Mouse (Mus musculus): ENCODE measurements at regions not wholly inside any gene's neighbourhood (a gene's known extent, or its start where the extent isn't known, plus 50 kb on each side); places are given as distances from the start of the nearest gene placed in this dataset.
A peak's percentile ranks its signal among the peaks of the same experiment; 100 is the strongest.

- intact Hi-C loops (cut with DNase I) = no loop called here
- no peak for DNase-seq (ENCODE audit: extremely low spot score in 1 of 2, low spot score in 2 of 2)
These were observed 63.3 kb upstream of the Thsd7a start for GRCm38 (mm10) chr6:12812467-12812866.

DNA sequence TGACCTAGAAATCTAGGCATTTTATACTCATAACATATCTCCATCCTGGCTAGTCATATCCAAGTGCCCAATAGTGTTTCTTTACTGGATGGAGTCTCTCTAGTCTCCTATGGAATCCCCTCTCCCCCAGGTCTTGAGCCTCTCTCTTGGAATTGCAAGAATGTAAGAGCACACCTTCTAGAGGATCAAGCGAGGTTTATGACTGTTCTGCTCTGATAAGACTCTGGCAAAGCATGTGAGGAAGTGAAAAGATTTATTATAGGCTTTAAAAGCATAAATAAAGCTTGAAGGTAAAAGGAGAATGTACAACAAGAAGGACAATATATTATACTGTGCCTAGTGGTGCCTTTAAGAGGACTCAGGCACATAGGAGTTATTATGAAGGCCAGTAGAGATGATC is 62.8 kb upstream of the Thsd7a start:
- DNase-seq (ENCODE audit: extremely low spot score in 1 of 2, low spot score in 2 of 2) = no peak

DNA sequence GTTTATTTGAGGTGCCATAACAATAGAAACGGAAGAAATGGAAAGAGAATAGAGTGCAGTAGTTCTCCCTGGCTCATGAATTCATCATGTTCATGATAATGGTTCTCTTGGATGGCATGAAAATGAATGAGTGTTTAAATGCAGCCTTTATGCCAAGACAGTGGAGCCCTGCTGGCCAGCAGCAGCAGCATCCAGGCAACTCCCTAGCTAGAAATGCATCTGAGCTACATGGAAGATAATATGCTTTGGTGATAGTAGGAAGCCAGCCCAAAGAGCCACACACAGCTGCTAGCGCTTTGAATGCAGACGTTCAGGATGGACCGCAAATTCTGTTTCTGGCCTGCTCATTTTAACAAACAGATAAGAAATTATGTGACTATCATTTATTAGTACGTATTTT is 60.4 kb upstream of the Thsd7a start:
- intact Hi-C loops (cut with DNase I) = no loop called here
- peak in 1 of 2 experiments; percentile 12 for DNase-seq (ENCODE audit: extremely low spot score in 1 of 2, low spot score in 2 of 2)

More for the DNA sequence above, 62.8 kb upstream of the Thsd7a start:
- intact Hi-C loops (cut with DNase I) = no loop called here

Measured in left cerebral cortex, postnatal 10 days (tissue).